Mouse (Mus musculus): Measurements from ENCODE around the gene Mptx2. TPM values are rescaled to one million over a fixed set of nuclear protein-coding genes. Genes with fewer than 3 reads are reported as not detected.

Mptx2 gene
- not detected in 2 replicates for total RNA-seq (2014; rRNA removed)
- polyA plus RNA-seq (2015; fragmentation: Nextera tagmentation; extraction: Ambion mirVana) = not detected in 2 replicates

GRCm38 (mm10) chr1:173277677-173278076, at the start of gene Mptx2:
TSS of gene Mptx2 (minus strand) at chr1:173277777.
- DNase-seq = no peak
- WGBS = 83% methylated on average over 3 of the region's 3 CpGs
- Histone ChIP-seq H3K4me2 (ENCODE audit: low read depth) (no peak within 1 kb of the TSS), H3K36me3 (ENCODE audit: insufficient read depth) (no peaks in the 10 kb centered on the region), H3K4me3 (ENCODE audit: low read depth, low read length) (no peak within 1 kb of the TSS), H3K27me3 (ENCODE audit: insufficient read depth, low read length) (no peaks in the 10 kb centered on the region), H3K9me3 (ENCODE audit: low read length) (no peaks in the 10 kb centered on the region), H3K9ac (no peak within 1 kb of the TSS), H3K27ac (ENCODE audit: low read depth, low read length) (no peak within 1 kb of the TSS), H3K4me1 (ENCODE audit: insufficient read depth) (no peaks in the 10 kb centered on the region)
- no peak for ATAC-seq
- TF ChIP-seq CTCF (IDR thresholded peaks at IDR 0.05; ENCODE audit: low read depth) = no peak

DNA sequence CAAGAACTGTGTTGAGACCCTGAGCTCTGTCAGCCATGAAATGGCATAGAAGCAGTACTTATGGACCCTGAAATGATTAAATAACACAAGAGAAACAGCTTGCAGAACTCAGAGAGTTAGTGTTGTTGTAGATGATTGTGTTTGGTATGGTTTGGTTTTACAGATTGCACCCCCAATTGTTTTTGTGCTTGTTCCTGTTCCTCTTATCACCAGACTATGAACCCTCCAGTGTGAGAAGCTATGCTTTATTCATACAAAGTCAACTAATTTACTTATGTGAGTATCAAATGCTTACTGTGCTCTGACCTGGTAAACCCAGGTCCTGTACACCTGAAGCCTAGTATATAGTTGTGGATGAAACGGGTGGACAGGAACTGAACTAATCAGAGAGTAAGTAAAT, 49.0 kb upstream of the Mptx2 start:
- Histone ChIP-seq H3K9ac (no peak overlapping the region), H3K4me2 (ENCODE audit: low read depth) (no peak overlapping the region), H3K9me3 (ENCODE audit: low read length) (no peaks in the 10 kb centered on the region), H3K4me3 (ENCODE audit: low read depth, low read length) (no peak overlapping the region), H3K4me1 (ENCODE audit: insufficient read depth) (no peaks in the 10 kb centered on the region), H3K27ac (ENCODE audit: low read depth, low read length) (no peak overlapping the region), H3K27me3 (ENCODE audit: insufficient read depth, low read length) (no peaks in the 10 kb centered on the region), H3K36me3 (ENCODE audit: insufficient read depth) (no peaks in the 10 kb centered on the region)
- 63% methylated on average over 1 of the region's 1 CpGs for whole genome bisulfite sequencing
- no peak for TF ChIP-seq CTCF (IDR thresholded peaks at IDR 0.05; ENCODE audit: low read depth)
- no peak for ATAC-seq
- no peak for DNase-seq

- Histone ChIP-seq H3K27ac (ENCODE audit: low read depth, low read length) (no peak overlapping the region), H3K4me3 (ENCODE audit: low read depth, low read length) (no peak overlapping the region), H3K9ac (no peak overlapping the region), H3K36me3 (ENCODE audit: insufficient read depth) (no peaks in the 10 kb centered on the region), H3K4me1 (ENCODE audit: insufficient read depth) (no peaks in the 10 kb centered on the region), H3K4me2 (ENCODE audit: low read depth) (no peak overlapping the region), H3K9me3 (ENCODE audit: low read length) (no peaks in the 10 kb centered on the region), H3K27me3 (ENCODE audit: insufficient read depth, low read length) (no peaks in the 10 kb centered on the region)
- 85% methylated on average over 1 of the region's 1 CpGs for WGBS
- DNase-seq (no peak), ATAC-seq (no peak)
- no peak for TF ChIP-seq CTCF (IDR thresholded peaks at IDR 0.05; ENCODE audit: low read depth)
Observed at GRCm38 (mm10) chr1:173325395-173325794, 47.8 kb upstream of the Mptx2 start.

GRCm38 (mm10) chr1:173324961-173325360, 47.4 kb upstream of the Mptx2 start:
- Histone ChIP-seq H3K27me3 (ENCODE audit: insufficient read depth, low read length) (no peaks in the 10 kb centered on the region), H3K9me3 (ENCODE audit: low read length) (no peaks in the 10 kb centered on the region), H3K4me1 (ENCODE audit: insufficient read depth) (no peaks in the 10 kb centered on the region), H3K4me3 (ENCODE audit: low read depth, low read length) (no peak overlapping the region), H3K9ac (no peak overlapping the region), H3K36me3 (ENCODE audit: insufficient read depth) (no peaks in the 10 kb centered on the region), H3K4me2 (ENCODE audit: low read depth) (no peak overlapping the region), H3K27ac (ENCODE audit: low read depth, low read length) (no peak overlapping the region)
- 41% methylated on average over 4 of the region's 4 CpGs for WGBS
- DNase-seq (no peak), ATAC-seq (no peak)
- no peak for TF ChIP-seq CTCF (IDR thresholded peaks at IDR 0.05; ENCODE audit: low read depth)

DNA sequence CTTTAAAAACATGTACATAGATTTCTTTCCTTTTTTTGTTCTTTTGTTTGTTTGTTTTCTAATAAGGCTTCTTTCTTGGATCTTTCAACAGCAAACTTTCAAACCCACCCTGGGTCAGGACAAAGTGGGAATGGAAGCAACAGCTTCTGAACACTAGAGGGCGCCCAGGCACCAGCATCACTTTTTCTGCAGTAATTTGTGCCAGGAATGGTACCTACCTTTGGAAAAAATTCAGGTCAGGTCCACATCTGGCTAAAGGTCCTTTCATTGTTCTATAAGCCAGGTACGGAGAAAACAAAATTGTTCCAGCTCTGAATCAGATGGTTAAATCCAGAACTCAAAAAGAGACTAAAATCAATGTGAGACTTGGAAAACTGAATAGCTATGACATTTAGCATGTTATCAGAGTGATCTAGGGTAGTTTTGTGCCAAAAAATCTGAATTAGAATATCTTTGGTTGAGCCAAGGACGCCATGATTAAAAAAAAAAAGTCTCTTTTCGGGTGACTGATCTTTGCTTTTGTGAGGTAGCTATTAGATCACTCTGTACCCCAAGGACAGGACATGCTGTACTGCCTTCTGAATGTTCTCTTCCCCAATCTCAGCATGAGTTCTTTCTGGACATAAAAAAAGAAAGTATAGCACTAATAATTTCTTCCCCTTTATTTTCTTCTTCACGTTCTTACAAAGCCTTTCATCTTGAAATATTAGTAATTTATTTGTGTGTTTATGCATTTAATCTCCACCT, 46.4 kb upstream of the Mptx2 start:
- no peak for DNase-seq
- no peak overlapping the region for H3K4me2 ChIP-seq (ENCODE audit: low read depth)
- H3K9me3 ChIP-seq (ENCODE audit: low read length) = no peaks in the 10 kb centered on the region
- 30% methylated on average over 5 of the region's 5 CpGs for WGBS
- H3K4me1 ChIP-seq (ENCODE audit: insufficient read depth) = no peaks in the 10 kb centered on the region
- ATAC-seq = no peak
- H3K9ac ChIP-seq = no peak overlapping the region
- peak; percentile 72 for TF ChIP-seq CTCF (IDR thresholded peaks at IDR 0.05; ENCODE audit: low read depth)
- H3K4me3 ChIP-seq (ENCODE audit: low read depth, low read length) = no peak overlapping the region
- no peaks in the 10 kb centered on the region for H3K36me3 ChIP-seq (ENCODE audit: insufficient read depth)
- no peaks in the 10 kb centered on the region for H3K27me3 ChIP-seq (ENCODE audit: insufficient read depth, low read length)
- H3K27ac ChIP-seq (ENCODE audit: low read depth, low read length) = no peak overlapping the region

DNA sequence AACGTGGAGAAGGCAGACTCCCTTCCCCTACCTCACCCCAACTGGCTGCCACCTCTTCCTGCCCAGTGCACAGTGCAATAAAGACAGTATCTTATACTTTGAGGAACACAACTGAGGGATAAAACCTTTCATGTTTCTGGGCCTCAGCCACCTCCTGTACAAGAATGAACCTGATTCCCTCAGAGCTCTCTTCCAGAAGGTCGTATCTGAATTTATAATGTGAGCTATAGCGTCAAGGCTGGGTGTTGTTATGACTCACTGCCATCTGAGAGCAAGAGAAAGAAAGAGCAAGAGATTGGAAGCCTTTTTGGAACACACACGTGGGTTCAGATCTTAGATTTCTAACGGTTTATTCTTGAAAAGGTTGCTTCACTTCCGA, 44.7 kb upstream of the Mptx2 start:
- Histone ChIP-seq H3K27me3 (ENCODE audit: insufficient read depth, low read length) (no peaks in the 10 kb centered on the region), H3K36me3 (ENCODE audit: insufficient read depth) (no peaks in the 10 kb centered on the region), H3K9me3 (ENCODE audit: low read length) (no peaks in the 10 kb centered on the region), H3K27ac (ENCODE audit: low read depth, low read length) (no peak overlapping the region), H3K4me3 (ENCODE audit: low read depth, low read length) (no peak overlapping the region), H3K4me2 (ENCODE audit: low read depth) (no peak overlapping the region), H3K4me1 (ENCODE audit: insufficient read depth) (no peaks in the 10 kb centered on the region), H3K9ac (no peak overlapping the region)
- peak; percentile 56 for ATAC-seq
- 48% methylated on average over 6 of the region's 6 CpGs for WGBS
- TF ChIP-seq CTCF (IDR thresholded peaks at IDR 0.05; ENCODE audit: low read depth) = no peak
- no peak for DNase-seq

- H3K4me3 ChIP-seq (ENCODE audit: low read depth, low read length) = no peak overlapping the region
Observed at GRCm38 (mm10) chr1:173321593-173322248, 44.1 kb upstream of the Mptx2 start.

More at GRCm38 (mm10) chr1:173321593-173322248, 44.1 kb upstream of the Mptx2 start:
- Histone ChIP-seq H3K36me3 (ENCODE audit: insufficient read depth) (no peaks in the 10 kb centered on the region), H3K4me1 (ENCODE audit: insufficient read depth) (no peaks in the 10 kb centered on the region), H3K27ac (ENCODE audit: low read depth, low read length) (0 out of 2 replicates have a peak overlapping the region, but pooled peaks have one; percentile 9), H3K9ac (no peak overlapping the region), H3K4me2 (ENCODE audit: low read depth) (no peak overlapping the region), H3K9me3 (ENCODE audit: low read length) (no peaks in the 10 kb centered on the region), H3K27me3 (ENCODE audit: insufficient read depth, low read length) (no peaks in the 10 kb centered on the region)
- DNase-seq (no peak), ATAC-seq (peak; percentile 63)
- no peak for TF ChIP-seq CTCF (IDR thresholded peaks at IDR 0.05; ENCODE audit: low read depth)
- 41% methylated on average over 8 of the region's 8 CpGs for WGBS
